Mouse (Mus musculus): ENCODE measurements around the gene Cpped1.

DNA sequence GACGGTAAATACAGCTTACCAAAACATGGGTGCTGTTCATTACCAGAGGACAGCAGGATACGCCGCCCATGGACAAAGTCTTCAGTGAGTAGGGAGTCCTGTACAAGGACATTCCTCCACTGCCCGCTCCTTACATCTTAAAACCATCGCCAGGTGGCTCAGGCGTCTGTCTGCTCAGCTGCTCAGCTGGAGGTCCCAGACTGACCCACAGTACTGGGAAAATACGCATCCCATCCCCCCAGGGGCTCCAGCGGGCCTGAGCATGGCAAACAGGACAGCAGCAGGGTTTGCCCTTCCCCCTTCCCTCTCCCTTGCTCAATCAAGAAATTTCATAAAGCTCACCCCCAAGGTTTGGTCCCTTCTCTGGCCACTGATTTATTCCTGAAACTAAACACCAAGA is 99.6 kb downstream of the Cpped1 start:
- TF ChIP-seq CTCF (IDR thresholded peaks at IDR 0.05; ENCODE audit: insufficient read depth, low read depth, low read length) (no peak), POLR2A (IDR thresholded peaks at IDR 0.05; ENCODE audit: insufficient read depth, low read depth, low read length) (no peak)

All from olfactory bulb, adult 2 months (tissue).